Mouse (Mus musculus) liver, adult 2 months (tissue): ENCODE measurements at regions not wholly inside any gene's neighbourhood (a gene's known extent, or its start where the extent isn't known, plus 50 kb on each side); places are given as distances from the start of the nearest gene placed in this dataset.

Experiments used
- DNase-seq: peaks from one replicate; pipeline ENCODE4 v3.0.0-alpha.2; 2011; ENCODE audit warnings: low read depth, low spot score; ENCODE audit errors: extremely low read depth
- H3K27ac ChIP-seq: fragments of 200-500 bp; replicated peaks from 2 replicates; pipeline ENCODE4 v1.5.1; 2012; ENCODE audit warnings: low read depth, mild to moderate bottlenecking, control low read depth, inconsistent platforms, low read length; ENCODE audit not compliant: insufficient read depth
- H3K27me3 ChIP-seq: fragments of 200-500 bp; 2 replicates; pipeline ENCODE4 v1.6.1; 2012; ENCODE audit warnings: mild to moderate bottlenecking, moderate library complexity, low read length, inconsistent platforms; ENCODE audit not compliant: control insufficient read depth, insufficient read depth
- H3K36me3 ChIP-seq: fragments of 200-500 bp; 2 replicates; pipeline ENCODE4 v1.6.1; 2012; ENCODE audit warnings: low read length, inconsistent platforms; ENCODE audit not compliant: control insufficient read depth, insufficient read depth
- H3K4me1 ChIP-seq: fragments of 200-500 bp; 2 replicates; pipeline ENCODE4 v1.6.1; 2011; ENCODE audit warnings: low read length; ENCODE audit not compliant: control insufficient read depth, insufficient read depth
- H3K4me3 ChIP-seq: fragments of 200-500 bp; 2 replicates; pipeline ENCODE4 v1.5.1; 2011; ENCODE audit warnings: low read depth, mild to moderate bottlenecking, control low read depth, low read length, moderate library complexity; ENCODE audit not compliant: insufficient read depth
- H3K79me2 ChIP-seq: fragments of 200-500 bp; 2 replicates; pipeline ENCODE4 v1.6.1; 2012; ENCODE audit warnings: inconsistent platforms, mild to moderate bottlenecking, low read length, moderate library complexity; ENCODE audit not compliant: control insufficient read depth, insufficient read depth
- H3K9ac ChIP-seq: fragments of 200-500 bp; 2 replicates; pipeline ENCODE4 v1.6.1; 2012; ENCODE audit warnings: low read depth, mild to moderate bottlenecking, control low read depth, inconsistent platforms, low read length
- CTCF ChIP-seq: fragments of 200-500 bp; IDR thresholded peaks from 2 replicates; pipeline ENCODE4 v1.5.1; 2011; ENCODE audit warnings: low read depth, low read length, control low read depth
- POLR2A ChIP-seq: fragments of 200-500 bp; IDR thresholded peaks from 2 replicates; pipeline ENCODE4 v1.6.1; 2011; ENCODE audit warnings: low read length, control low read depth; ENCODE audit not compliant: insufficient read depth; ENCODE audit errors: extremely low read depth
- WGBS: fragments of 180-500 bp; shearing (Covaris S2); methylation state at CpG from one replicate; pipeline ENCODE4 v1.1.7; 2018; 5-methylcytosine and 5-hydroxymethylcytosine counted together

- WGBS = 70% methylated on average over 2 of the region's 2 CpGs
- TF ChIP-seq POLR2A = no peak
- no peak for TF ChIP-seq CTCF
These were observed 528.9 kb upstream of the Dppa4 start for GRCm38 (mm10) chr16:47754671-47755070.

GRCm38 (mm10) chr16:47758296-47758695 is 525.2 kb upstream of the Dppa4 start:
- no peaks in the 10 kb centered on the region for H3K36me3 ChIP-seq
- no peak for TF ChIP-seq POLR2A
- WGBS = 35% methylated on average over 1 of the region's 1 CpGs
- H3K27ac ChIP-seq = no peak overlapping the region
- no peak overlapping the region for H3K9ac ChIP-seq
- H3K27me3 ChIP-seq = no peaks in the 10 kb centered on the region
- no peaks in the 10 kb centered on the region for H3K4me1 ChIP-seq
- DNase-seq = no peak
- no peak overlapping the region for H3K4me3 ChIP-seq
- no peaks in the 10 kb centered on the region for H3K79me2 ChIP-seq

More at GRCm38 (mm10) chr16:47754671-47755070, 528.9 kb upstream of the Dppa4 start:
- no peaks in the 10 kb centered on the region for H3K27me3 ChIP-seq
- H3K79me2 ChIP-seq = no peaks in the 10 kb centered on the region
- DNase-seq = no peak
- no peak overlapping the region for H3K4me3 ChIP-seq
- H3K27ac ChIP-seq = no peak overlapping the region
- no peaks in the 10 kb centered on the region for H3K4me1 ChIP-seq
- H3K9ac ChIP-seq = no peak overlapping the region
- H3K36me3 ChIP-seq = no peaks in the 10 kb centered on the region

- no peak overlapping the region for H3K27ac ChIP-seq
- no peak for TF ChIP-seq POLR2A
- TF ChIP-seq CTCF = peak; percentile 15; the same call in 1 of the 2 replicates
- no peak overlapping the region for H3K9ac ChIP-seq
- H3K4me3 ChIP-seq = no peak overlapping the region
- 50% methylated on average over 3 of the region's 3 CpGs for WGBS
- H3K4me1 ChIP-seq = no peaks in the 10 kb centered on the region
- H3K79me2 ChIP-seq = no peaks in the 10 kb centered on the region
- H3K27me3 ChIP-seq = no peaks in the 10 kb centered on the region
- H3K36me3 ChIP-seq = no peaks in the 10 kb centered on the region
- peak; percentile 27 for DNase-seq
These were observed 517.8 kb upstream of the Dppa4 start for GRCm38 (mm10) chr16:47765742-47766141.

GRCm38 (mm10) chr16:47788515-47788914 is 495.0 kb upstream of the Dppa4 start:
- WGBS = 64% methylated on average over 5 of the region's 5 CpGs
- no peak overlapping the region for H3K27ac ChIP-seq
- no peaks in the 10 kb centered on the region for H3K36me3 ChIP-seq
- H3K4me3 ChIP-seq = no peak overlapping the region
- H3K9ac ChIP-seq = no peak overlapping the region
- no peaks in the 10 kb centered on the region for H3K4me1 ChIP-seq
- H3K79me2 ChIP-seq = no peaks in the 10 kb centered on the region
- no peak for TF ChIP-seq CTCF
- TF ChIP-seq POLR2A = no peak
- no peaks in the 10 kb centered on the region for H3K27me3 ChIP-seq
- no peak for DNase-seq

- 86% methylated on average over 6 of the region's 6 CpGs for WGBS
- no peaks in the 10 kb centered on the region for H3K27me3 ChIP-seq
- H3K9ac ChIP-seq = no peak overlapping the region
- H3K4me1 ChIP-seq = no peaks in the 10 kb centered on the region
- DNase-seq = no peak
- no peaks in the 10 kb centered on the region for H3K79me2 ChIP-seq
- H3K36me3 ChIP-seq = no peaks in the 10 kb centered on the region
- no peak overlapping the region for H3K4me3 ChIP-seq
- TF ChIP-seq POLR2A (no peak), CTCF (no peak)
- H3K27ac ChIP-seq = no peak overlapping the region
These were observed 492.9 kb upstream of the Dppa4 start for GRCm38 (mm10) chr16:47790666-47791065.

GRCm38 (mm10) chr16:47791456-47791855 is 492.1 kb upstream of the Dppa4 start:
- TF ChIP-seq CTCF (no peak), POLR2A (no peak)
- no peak for DNase-seq
- H3K27ac ChIP-seq = no peak overlapping the region
- H3K9ac ChIP-seq = no peak overlapping the region
- no peaks in the 10 kb centered on the region for H3K79me2 ChIP-seq
- H3K4me3 ChIP-seq = no peak overlapping the region
- no peaks in the 10 kb centered on the region for H3K27me3 ChIP-seq
- H3K36me3 ChIP-seq = no peaks in the 10 kb centered on the region
- H3K4me1 ChIP-seq = no peaks in the 10 kb centered on the region
- 74% methylated on average over 3 of the region's 3 CpGs for WGBS
